Mouse (Mus musculus) kidney, adult 2 months (tissue): ENCODE results near the gene Gm10964.

Experiments used
- CTCF ChIP-seq: fragments of 200-500 bp; conservative IDR thresholded peaks from 2 replicates; pipeline ENCODE4 v1.5.1; 2011; ENCODE audit warnings: low read depth, mild to moderate bottlenecking, control low read depth, low read length, moderate library complexity, mixed read lengths; ENCODE audit not compliant: insufficient read depth, insufficient read length
- POLR2A ChIP-seq: fragments of 200-500 bp; IDR thresholded peaks from one replicate; pipeline ENCODE4 v1.6.1; 2011; ENCODE audit warnings: low read depth, low read length, control low read depth

GRCm38 (mm10) chr3:103789096-103789495 is 49.9 kb downstream of the Gm10964 start:
- no peak for TF ChIP-seq POLR2A
- TF ChIP-seq CTCF = no peak
